Mouse (Mus musculus): ENCODE results near the gene 1700102P08Rik. TPM values are rescaled to one million over a fixed set of nuclear protein-coding genes. Genes with fewer than 3 reads are reported as not detected.

Gene 1700102P08Rik
- polyA plus RNA-seq, 1 experiment from 2014 or later: 2.1 TPM

Other genes starting within 250 kb of the 1700102P08Rik start
- 16.0 and 17.9 TPM in 2 replicates for gene Bsn, start 202.4 kb upstream of the 1700102P08Rik start, polyA plus RNA-seq (2014; fragmentation: Nextera tagmentation; extraction: Ambion mirVana)
- 58.6 and 74.6 TPM in 2 replicates for gene Dag1, start 128.8 kb upstream of the 1700102P08Rik start, polyA plus RNA-seq (2014; fragmentation: Nextera tagmentation; extraction: Ambion mirVana)
- gene Nicn1, start 102.4 kb upstream of the 1700102P08Rik start, polyA plus RNA-seq (2014; fragmentation: Nextera tagmentation; extraction: Ambion mirVana): 130 and 165 TPM in 2 replicates
- 24.7 and 27.9 TPM in 2 replicates for gene Amt, start 96.0 kb upstream of the 1700102P08Rik start, polyA plus RNA-seq (2014; fragmentation: Nextera tagmentation; extraction: Ambion mirVana)
- 151 and 173 TPM in 2 replicates for gene Rhoa, start 86.7 kb upstream of the 1700102P08Rik start, polyA plus RNA-seq (2014; fragmentation: Nextera tagmentation; extraction: Ambion mirVana)
- gene Tcta, start 86.6 kb upstream of the 1700102P08Rik start, polyA plus RNA-seq (2014; fragmentation: Nextera tagmentation; extraction: Ambion mirVana): 55.2 and 60.8 TPM in 2 replicates
- 463 and 504 TPM in 2 replicates for gene Gpx1, start 53.9 kb upstream of the 1700102P08Rik start, polyA plus RNA-seq (2014; fragmentation: Nextera tagmentation; extraction: Ambion mirVana)
- 130 and 149 TPM in 2 replicates for gene Usp4, start 45.0 kb upstream of the 1700102P08Rik start, polyA plus RNA-seq (2014; fragmentation: Nextera tagmentation; extraction: Ambion mirVana)
- gene Ccdc36, start 35.7 kb downstream of the 1700102P08Rik start, polyA plus RNA-seq (2014; fragmentation: Nextera tagmentation; extraction: Ambion mirVana): 1.7 and 1.8 TPM in 2 replicates
- gene BC048562, start 43.7 kb downstream of the 1700102P08Rik start, polyA plus RNA-seq (2014; fragmentation: Nextera tagmentation; extraction: Ambion mirVana): not detected in 2 replicates
- 50.4 and 55.1 TPM in 2 replicates for gene Ccdc71, start 67.7 kb downstream of the 1700102P08Rik start, polyA plus RNA-seq (2014; fragmentation: Nextera tagmentation; extraction: Ambion mirVana)
- 49.8 and 63.3 TPM in 2 replicates for gene Klhdc8b, start 68.8 kb downstream of the 1700102P08Rik start, polyA plus RNA-seq (2014; fragmentation: Nextera tagmentation; extraction: Ambion mirVana)
- gene Lamb2, start 86.9 kb downstream of the 1700102P08Rik start, polyA plus RNA-seq (2014; fragmentation: Nextera tagmentation; extraction: Ambion mirVana): 8.3 and 15.3 TPM in 2 replicates
- 66.1 and 73.0 TPM in 2 replicates for gene Usp19, start 97.8 kb downstream of the 1700102P08Rik start, polyA plus RNA-seq (2014; fragmentation: Nextera tagmentation; extraction: Ambion mirVana)
- gene Qars, start 114.9 kb downstream of the 1700102P08Rik start, polyA plus RNA-seq (2014; fragmentation: Nextera tagmentation; extraction: Ambion mirVana): 69.3 and 75.6 TPM in 2 replicates
- 122 and 138 TPM in 2 replicates for gene Qrich1, start 124.0 kb downstream of the 1700102P08Rik start, polyA plus RNA-seq (2014; fragmentation: Nextera tagmentation; extraction: Ambion mirVana)
- gene Impdh2, start 167.5 kb downstream of the 1700102P08Rik start, polyA plus RNA-seq (2014; fragmentation: Nextera tagmentation; extraction: Ambion mirVana): 105 and 119 TPM in 2 replicates
- 81.7 and 96.8 TPM in 2 replicates for gene Ndufaf3, start 174.6 kb downstream of the 1700102P08Rik start, polyA plus RNA-seq (2014; fragmentation: Nextera tagmentation; extraction: Ambion mirVana)
- 257 and 258 TPM in 2 replicates for gene Dalrd3, start 177.1 kb downstream of the 1700102P08Rik start, polyA plus RNA-seq (2014; fragmentation: Nextera tagmentation; extraction: Ambion mirVana)
- gene Wdr6, start 185.9 kb downstream of the 1700102P08Rik start, polyA plus RNA-seq (2014; fragmentation: Nextera tagmentation; extraction: Ambion mirVana): 206 and 229 TPM in 2 replicates
- 31.0 and 37.3 TPM in 2 replicates for gene P4htm, start 204.9 kb downstream of the 1700102P08Rik start, polyA plus RNA-seq (2014; fragmentation: Nextera tagmentation; extraction: Ambion mirVana)

Data from neural tube, embryonic 14.5 days (tissue).